Comparison of ENCODE assay signal across 28 mouse cellular contexts in genomic region chr6:60046825-60047224, GRCm38 (mm10).
A peak's percentile ranks its signal among the peaks of the same experiment; 100 is the strongest.
DNase-seq lines count a peak whose midpoint lies in the region; ATAC-seq and TF ChIP-seq lines count a peak whose summit lies in the region.
"Had no signal": no experiment of that assay in that cellular context is flagged by ENCODE, and none has a peak within 500 bp of the region (broad histone marks: within the 10 kb centered on the region; RNA-seq: fewer than 3 reads in every experiment).

No protein-coding gene starts in this region.

- ATAC-seq in heart, embryonic 13.5 days (ENCODE audit: extremely low read depth, insufficient number of reproducible peaks, low FRiP score, low TSS enrichment), result no peak
- ATAC-seq in heart, postnatal 0 days (ENCODE audit: insufficient read depth, low read depth), result peak; percentile 58; the same call in 1 of the 2 replicates
- ATAC-seq: activated CD4-positive, CD25-positive, alpha-beta regulatory T cell, adult 4 months; forebrain, embryonic 15.5 days; hindbrain, postnatal 0 days; inflammation-experienced regulatory T-cells, adult 6 months; intestine, embryonic 16.5 days; Patski had no signal

- peaks cover 3% of the 10 kb centered on the region; the same call in 1 of the 2 replicates for H3K4me1 ChIP-seq in heart, embryonic 13.5 days
- H3K4me1 ChIP-seq in heart, postnatal 0 days (ENCODE audit: control insufficient read depth, insufficient read depth), result no peaks in the 10 kb centered on the region
- H3K4me1 ChIP-seq: embryonic facial prominence, embryonic 10.5 days; embryonic facial prominence, embryonic 13.5 days; forebrain, embryonic 12.5 days; forebrain, embryonic 15.5 days; hindbrain, embryonic 10.5 days; hindbrain, embryonic 13.5 days had no signal

- no peak overlapping the region for H3K4me2 ChIP-seq in heart, embryonic 13.5 days
- H3K4me2 ChIP-seq in heart, postnatal 0 days (ENCODE audit: low read depth, low read length), result no peak overlapping the region
- H3K4me2 ChIP-seq: embryonic facial prominence, embryonic 13.5 days; forebrain, embryonic 12.5 days; forebrain, embryonic 15.5 days; hindbrain, embryonic 13.5 days had no signal

- H3K27ac ChIP-seq in heart, embryonic 13.5 days (replicated peaks), result peak overlapping the region; percentile 49
- 0 out of 2 replicates have a peak overlapping the region, but pooled peaks have one; percentile 0 for H3K27ac ChIP-seq in heart, postnatal 0 days (ENCODE audit: low read depth)
- H3K27ac ChIP-seq: embryonic facial prominence, embryonic 10.5 days; embryonic facial prominence, embryonic 13.5 days; forebrain, embryonic 12.5 days; forebrain, embryonic 15.5 days; hindbrain, embryonic 10.5 days; hindbrain, embryonic 13.5 days; hindbrain, postnatal 0 days had no signal

- DNase-seq in embryo, embryonic 10.5 days (ENCODE audit: low spot score), result peak; percentile 1
- DNase-seq in embryo, embryonic 11 days, result no peak
- no peak for DNase-seq in heart, postnatal 4 days
- peak; percentile 20 for DNase-seq in heart, postnatal 0 days (ENCODE audit: low spot score)
- DNase-seq in heart, postnatal 25 days (ENCODE audit: low spot score), result no peak
- DNase-seq in adrenal gland, postnatal 4 days (ENCODE audit: low spot score in 2 of 2), result no peak
- DNase-seq: adrenal gland, adult 8-10 months; adrenal gland, postnatal 25 days; cerebellum, adult 18-20 months; cerebellum, adult 9-10 months; cerebellum, postnatal 14 days; gastrocnemius, postnatal 25 days; heart, adult 18-20 months; kidney, adult 18-20 months; kidney, adult 9 months had no signal

- H3K9me3 ChIP-seq in heart, embryonic 13.5 days, result no peaks in the 10 kb centered on the region
- 0 out of 2 replicates have a peak, but pooled peaks cover 1% of the 10 kb centered on the region for H3K9me3 ChIP-seq in heart, postnatal 0 days (replicated peaks; ENCODE audit: control insufficient read depth, low read length)
- H3K9me3 ChIP-seq: embryonic facial prominence, embryonic 13.5 days; forebrain, embryonic 15.5 days had no signal

- intact Hi-C loops in heart, postnatal 25 days (cut with DNase I), result no loop called here

- H3K9ac ChIP-seq in heart, embryonic 13.5 days, result no peak overlapping the region
- no peak overlapping the region for H3K9ac ChIP-seq in heart, postnatal 0 days (replicated peaks; ENCODE audit: low read depth, low read length)
- H3K9ac ChIP-seq: embryonic facial prominence, embryonic 13.5 days; forebrain, embryonic 12.5 days; forebrain, embryonic 15.5 days; hindbrain, embryonic 13.5 days had no signal

- H3K27me3 ChIP-seq in heart, embryonic 13.5 days (replicated peaks), result no peaks in the 10 kb centered on the region
- H3K27me3 ChIP-seq in heart, postnatal 0 days (ENCODE audit: control insufficient read depth, insufficient read depth, low read length), result no peaks in the 10 kb centered on the region
- H3K27me3 ChIP-seq: embryonic facial prominence, embryonic 13.5 days; forebrain, embryonic 12.5 days; forebrain, embryonic 15.5 days; hindbrain, embryonic 13.5 days; Patski had no signal

- no peak for TF ChIP-seq EP300 in heart, postnatal 0 days (IDR thresholded peaks at IDR 0.05; ENCODE audit: low read depth)

- no peak for TF ChIP-seq CTCF in heart, postnatal 0 days (IDR thresholded peaks at IDR 0.05; ENCODE audit: low read depth)

- 20% methylated on average over 2 of the region's 2 CpGs for WGBS in heart, embryonic 13.5 days
- WGBS in heart, postnatal 0 days, result 26% methylated on average over 2 of the region's 2 CpGs

- H3K36me3 ChIP-seq in heart, embryonic 13.5 days, result no peaks in the 10 kb centered on the region
- no peaks in the 10 kb centered on the region for H3K36me3 ChIP-seq in heart, postnatal 0 days (replicated peaks; ENCODE audit: control insufficient read depth, insufficient read depth, low read length)
- H3K36me3 ChIP-seq: embryonic facial prominence, embryonic 10.5 days; embryonic facial prominence, embryonic 13.5 days; forebrain, embryonic 12.5 days; forebrain, embryonic 15.5 days; hindbrain, embryonic 10.5 days; hindbrain, embryonic 13.5 days had no signal

- H3K4me3 ChIP-seq in heart, embryonic 13.5 days, result no peak overlapping the region
- H3K4me3 ChIP-seq in heart, postnatal 0 days (ENCODE audit: low read depth, low read length), result no peak overlapping the region
- H3K4me3 ChIP-seq: embryonic facial prominence, embryonic 10.5 days; embryonic facial prominence, embryonic 13.5 days; erythroblast, embryonic 14.5 days; forebrain, embryonic 12.5 days; forebrain, embryonic 15.5 days; hindbrain, embryonic 10.5 days; hindbrain, embryonic 13.5 days had no signal

Comparison
In these comparisons a context has a peak if more than half of its experiments do, and no peak if none do; other contexts are left out.
1. DNase-seq: peak in embryo, embryonic 10.5 days (single experiment) and heart, postnatal 0 days (single experiment); none in embryo, embryonic 11 days (single experiment), heart, postnatal 4 days (single experiment), heart, postnatal 25 days (single experiment) and adrenal gland, postnatal 4 days (0 of 2).